Mouse (Mus musculus): ENCODE measurements around the gene Cldn2.

Cldn2 gene

GRCm38 (mm10) chrX:139808085-139808484, 7.5 kb downstream of the Cldn2 start:
- DNase-seq: peak; percentile 19

GRCm38 (mm10) chrX:139808501-139808900, 7.9 kb downstream of the Cldn2 start:
- DNase-seq: no peak

- DNase-seq: no peak
These were observed 12.1 kb downstream of the Cldn2 start for GRCm38 (mm10) chrX:139812636-139813298.

GRCm38 (mm10) chrX:139813299-139814002, 12.8 kb downstream of the Cldn2 start:
- no peak for DNase-seq

- no peak for DNase-seq
These were observed 13.5 kb downstream of the Cldn2 start for GRCm38 (mm10) chrX:139814018-139814635.

GRCm38 (mm10) chrX:139815201-139815600, 14.6 kb downstream of the Cldn2 start:
- no peak for DNase-seq

GRCm38 (mm10) chrX:139825402-139825801, 24.8 kb downstream of the Cldn2 start:
- no peak for DNase-seq

GRCm38 (mm10) chrX:139826926-139827325, 26.3 kb downstream of the Cldn2 start:
- no peak for DNase-seq

GRCm38 (mm10) chrX:139828363-139829092, 27.9 kb downstream of the Cldn2 start:
- DNase-seq: no peak

- DNase-seq: peak; percentile 20
These were observed 31.8 kb downstream of the Cldn2 start for GRCm38 (mm10) chrX:139832464-139832863.

- DNase-seq: no peak
These were observed 38.4 kb downstream of the Cldn2 start for GRCm38 (mm10) chrX:139839057-139839456.

GRCm38 (mm10) chrX:139841091-139841490, 40.5 kb downstream of the Cldn2 start:
- no peak for DNase-seq

- DNase-seq: no peak
These were observed 54.2 kb downstream of the Cldn2 start for GRCm38 (mm10) chrX:139854795-139855194.

- DNase-seq: no peak
These were observed 58.8 kb downstream of the Cldn2 start for GRCm38 (mm10) chrX:139859402-139859801.
